Mouse (Mus musculus): ENCODE results near the gene Ank. TPM values are rescaled to one million over a fixed set of nuclear protein-coding genes. Genes with fewer than 3 reads are reported as not detected.

Gene Ank
- total and polyA plus RNA-seq, 2 experiments from 2014 or later = 15.8 to 28.4 TPM

DNA sequence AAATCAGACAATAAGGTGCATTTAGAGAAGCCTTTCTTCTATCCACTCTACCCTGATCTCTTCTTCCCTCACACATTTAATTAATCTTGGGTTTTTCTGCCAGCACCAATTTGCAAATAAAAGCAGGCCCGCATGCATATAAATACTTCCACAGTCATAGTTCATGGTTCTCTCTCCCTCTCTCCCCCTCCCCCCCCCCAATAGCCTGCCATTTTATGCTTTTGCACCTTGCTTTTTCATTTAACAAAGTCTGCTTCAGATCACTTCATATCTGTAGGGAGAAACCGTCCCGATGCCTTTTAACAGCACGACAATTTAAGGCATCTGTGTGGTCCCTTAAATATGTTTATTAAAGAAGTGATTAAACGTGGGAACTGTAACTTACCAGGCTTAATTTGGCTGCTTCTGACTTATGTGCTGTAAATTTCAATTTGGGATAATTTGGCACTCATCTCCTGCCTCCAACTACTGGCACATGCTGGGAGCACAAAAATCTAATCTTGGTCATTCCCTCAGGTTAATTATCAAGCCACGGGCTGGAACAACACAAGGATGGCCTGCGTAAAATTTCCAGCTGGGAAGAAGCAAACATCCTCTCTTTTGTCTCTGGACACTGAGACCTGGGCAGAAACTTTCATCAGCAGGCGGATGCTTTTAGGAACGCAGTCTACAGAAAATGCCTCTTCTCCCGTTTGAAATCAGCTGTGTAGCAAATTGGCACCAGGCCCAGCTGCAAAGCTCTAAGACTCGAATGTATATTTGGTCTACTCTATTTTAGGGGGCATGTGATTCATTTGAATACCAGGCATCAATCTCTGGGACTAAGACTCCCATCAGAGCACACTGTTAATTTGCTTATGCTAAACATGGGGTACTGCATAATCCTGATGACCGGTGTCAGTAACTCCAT lies 4.9 kb upstream of the Ank start:
- H3K27me3 ChIP-seq (ENCODE audit: insufficient read depth, low read length) = no peaks in the 10 kb centered on the region
- no peak overlapping the region for H3K27ac ChIP-seq (ENCODE audit: low read depth, low read length)
- 0 out of 2 replicates have a peak overlapping the region, but pooled peaks have one; percentile 9 for H3K4me2 ChIP-seq (ENCODE audit: low read depth, low read length, poor library complexity, severe bottlenecking)
- WGBS = 27% methylated on average over 12 of the region's 12 CpGs
- TF ChIP-seq CTCF (IDR thresholded peaks at IDR 0.05) = no peak
- 0 out of 2 replicates have a peak, but pooled peaks cover 2% of the 10 kb centered on the region for H3K4me1 ChIP-seq (ENCODE audit: insufficient read depth, low read length)
- ATAC-seq (ENCODE audit: low FRiP score) = no peak
- H3K9me3 ChIP-seq (ENCODE audit: low read length) = no peaks in the 10 kb centered on the region
- peak; percentile 57 for DNase-seq (ENCODE audit: low spot score)
- no peak overlapping the region for H3K4me3 ChIP-seq (ENCODE audit: low read depth, low read length)
- no peaks in the 10 kb centered on the region for H3K36me3 ChIP-seq (ENCODE audit: insufficient read depth, low read length)
- 0 out of 2 replicates have a peak overlapping the region, but pooled peaks have one; percentile 2 for H3K9ac ChIP-seq (replicated peaks; ENCODE audit: low read length, poor library complexity, severe bottlenecking)

- H3K4me1 ChIP-seq (ENCODE audit: insufficient read depth, low read length) = 0 out of 2 replicates have a peak, but pooled peaks cover 2% of the 10 kb centered on the region
- 93% methylated on average over 13 of the region's 13 CpGs for WGBS
- no peak overlapping the region for H3K27ac ChIP-seq (ENCODE audit: low read depth, low read length)
- no peak overlapping the region for H3K9ac ChIP-seq (replicated peaks; ENCODE audit: low read length, poor library complexity, severe bottlenecking)
- ATAC-seq (ENCODE audit: low FRiP score) (no peak), DNase-seq (ENCODE audit: low spot score) (no peak)
- no peak overlapping the region for H3K4me2 ChIP-seq (ENCODE audit: low read depth, low read length, poor library complexity, severe bottlenecking)
- no peaks in the 10 kb centered on the region for H3K27me3 ChIP-seq (ENCODE audit: insufficient read depth, low read length)
- H3K36me3 ChIP-seq (ENCODE audit: insufficient read depth, low read length) = no peaks in the 10 kb centered on the region
- no peak for TF ChIP-seq CTCF (IDR thresholded peaks at IDR 0.05)
- H3K9me3 ChIP-seq (ENCODE audit: low read length) = no peaks in the 10 kb centered on the region
- H3K4me3 ChIP-seq (ENCODE audit: low read depth, low read length) = no peak overlapping the region
These were observed 2.6 kb upstream of the Ank start for GRCm38 (mm10) chr15:27463876-27464275.

GRCm38 (mm10) chr15:27465391-27466005 lies 979 bp upstream of the Ank start:
- WGBS = 16% methylated on average over 8 of the region's 8 CpGs
- TF ChIP-seq CTCF (IDR thresholded peaks at IDR 0.05) = peak; percentile 29; the same call in 1 of the 2 replicates
- DNase-seq (ENCODE audit: low spot score) (peak; percentile 48), ATAC-seq (ENCODE audit: low FRiP score) (no peak)
- Histone ChIP-seq H3K27me3 (ENCODE audit: insufficient read depth, low read length) (no peaks in the 10 kb centered on the region), H3K4me1 (ENCODE audit: insufficient read depth, low read length) (peaks cover 8% of the 10 kb centered on the region; the same call in 1 of the 2 replicates), H3K4me2 (ENCODE audit: low read depth, low read length, poor library complexity, severe bottlenecking) (peak overlapping the region; percentile 67), H3K9me3 (ENCODE audit: low read length) (no peaks in the 10 kb centered on the region), H3K4me3 (ENCODE audit: low read depth, low read length) (peak overlapping the region; percentile 81), H3K9ac (replicated peaks; ENCODE audit: low read length, poor library complexity, severe bottlenecking) (peak overlapping the region; percentile 81), H3K27ac (ENCODE audit: low read depth, low read length) (peak overlapping the region; percentile 83), H3K36me3 (ENCODE audit: insufficient read depth, low read length) (no peaks in the 10 kb centered on the region)

DNA sequence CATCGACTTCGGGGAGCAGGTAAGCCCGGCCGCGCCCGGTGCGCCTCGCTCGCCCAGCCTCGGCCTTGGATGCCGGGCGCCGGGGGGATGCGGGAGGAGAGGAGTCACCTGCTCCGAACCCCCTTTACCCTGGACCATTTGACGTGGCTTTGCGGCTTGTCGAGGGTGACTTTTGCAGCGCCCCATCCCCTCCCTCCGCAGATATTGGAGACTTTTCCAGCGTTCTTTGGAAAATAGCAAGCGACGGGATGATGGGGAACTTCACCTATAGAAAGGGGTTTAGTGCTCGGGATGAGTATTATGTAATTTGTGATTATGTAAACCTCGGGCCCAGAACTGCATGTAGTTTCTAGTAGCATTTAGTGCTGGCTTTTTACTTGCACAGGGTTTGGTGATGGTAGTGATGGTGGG lies 609 bp downstream of the Ank start:
- Histone ChIP-seq H3K4me2 (ENCODE audit: low read depth, low read length, poor library complexity, severe bottlenecking) (peak overlapping the region; percentile 67), H3K4me3 (ENCODE audit: low read depth, low read length) (peak overlapping the region; percentile 81), H3K9me3 (ENCODE audit: low read length) (no peaks in the 10 kb centered on the region), H3K4me1 (ENCODE audit: insufficient read depth, low read length) (peaks cover 8% of the 10 kb centered on the region; the same call in 1 of the 2 replicates), H3K9ac (replicated peaks; ENCODE audit: low read length, poor library complexity, severe bottlenecking) (peak overlapping the region; percentile 81), H3K36me3 (ENCODE audit: insufficient read depth, low read length) (no peaks in the 10 kb centered on the region), H3K27me3 (ENCODE audit: insufficient read depth, low read length) (no peaks in the 10 kb centered on the region), H3K27ac (ENCODE audit: low read depth, low read length) (peak overlapping the region; percentile 83)
- under 1% methylated on average over 25 of the region's 25 CpGs for WGBS
- DNase-seq (ENCODE audit: low spot score) (no peak), ATAC-seq (ENCODE audit: low FRiP score) (no peak)
- no peak for TF ChIP-seq CTCF (IDR thresholded peaks at IDR 0.05)

GRCm38 (mm10) chr15:27467641-27468040 lies 1.2 kb downstream of the Ank start:
- H3K4me3 ChIP-seq (ENCODE audit: low read depth, low read length) = peak overlapping the region; percentile 81
- peaks cover 8% of the 10 kb centered on the region; the same call in 1 of the 2 replicates for H3K4me1 ChIP-seq (ENCODE audit: insufficient read depth, low read length)
- DNase-seq (ENCODE audit: low spot score) (no peak), ATAC-seq (ENCODE audit: low FRiP score) (no peak)
- H3K27ac ChIP-seq (ENCODE audit: low read depth, low read length) = peak overlapping the region; percentile 18; the same call in 1 of the 2 replicates
- 8% methylated on average over 7 of the region's 7 CpGs for WGBS
- H3K9me3 ChIP-seq (ENCODE audit: low read length) = no peaks in the 10 kb centered on the region
- peak overlapping the region; percentile 81 for H3K9ac ChIP-seq (replicated peaks; ENCODE audit: low read length, poor library complexity, severe bottlenecking)
- H3K4me2 ChIP-seq (ENCODE audit: low read depth, low read length, poor library complexity, severe bottlenecking) = peak overlapping the region; percentile 67
- TF ChIP-seq CTCF (IDR thresholded peaks at IDR 0.05) = no peak
- no peaks in the 10 kb centered on the region for H3K36me3 ChIP-seq (ENCODE audit: insufficient read depth, low read length)
- H3K27me3 ChIP-seq (ENCODE audit: insufficient read depth, low read length) = no peaks in the 10 kb centered on the region
